Mouse (Mus musculus): ENCODE data around the gene Wrb.

The Wrb gene

DNA sequence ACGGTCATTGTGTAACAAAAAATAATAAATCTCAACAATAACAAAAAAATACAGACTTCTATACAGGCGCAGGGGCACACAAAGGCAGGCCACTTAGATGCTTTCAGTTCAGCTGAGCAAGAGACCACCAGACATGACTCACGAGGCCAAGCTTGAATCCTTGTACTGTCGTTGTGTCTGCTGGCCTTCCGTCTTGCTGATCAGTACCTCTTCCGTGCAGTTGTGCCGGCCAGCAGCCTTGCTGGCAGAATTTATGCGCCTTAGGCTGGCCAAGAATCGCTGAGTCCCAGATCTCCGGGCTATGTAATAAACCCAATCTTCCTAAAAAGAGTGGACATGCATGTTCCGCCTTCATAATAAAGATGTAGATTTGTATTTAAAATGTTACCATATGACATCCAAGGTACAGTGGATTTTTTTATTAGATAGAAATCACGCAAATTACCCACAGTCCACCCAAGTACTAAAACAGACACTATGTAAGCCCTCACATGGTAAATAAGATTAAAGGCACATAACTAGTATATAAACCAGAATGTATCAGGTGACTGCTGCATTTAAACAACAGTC is 13.4 kb downstream of the Wrb start:
- DNase-seq (ENCODE audit: low spot score in 2 of 2) = no peak

DNA sequence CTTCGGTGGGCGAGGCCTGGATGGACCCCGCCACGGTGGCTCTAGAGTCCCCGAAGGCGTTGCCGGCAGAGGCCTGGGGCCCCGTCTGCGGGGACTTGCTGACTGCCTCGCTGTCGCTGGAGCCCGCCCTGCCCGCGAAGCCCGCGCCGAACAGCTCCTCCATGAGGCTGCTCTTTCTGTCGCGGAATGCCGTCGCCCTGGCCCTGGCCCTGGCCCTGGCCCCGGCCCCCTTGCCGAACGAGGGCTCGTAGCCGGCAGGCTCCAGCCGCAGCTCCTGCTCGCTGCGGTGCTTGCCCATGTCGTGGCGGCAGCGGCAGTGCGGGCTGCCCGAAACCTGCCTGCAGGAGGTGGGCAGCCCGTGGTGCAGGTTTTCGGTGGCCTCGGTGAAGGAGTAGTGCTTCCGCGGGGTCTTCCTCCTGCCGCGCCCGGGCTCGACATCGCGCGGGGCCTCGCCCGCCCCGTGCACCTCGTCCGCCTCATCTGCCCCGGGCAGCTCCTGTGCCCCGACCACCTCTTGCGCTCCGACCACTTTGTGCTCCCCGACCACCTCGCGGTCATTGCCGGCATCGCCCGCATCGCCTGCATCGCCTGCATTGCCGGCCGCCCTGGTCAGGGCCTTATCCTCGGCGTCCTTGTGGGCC is 14.0 kb downstream of the Wrb start:
- DNase-seq (ENCODE audit: low spot score in 2 of 2) = peak; percentile 69 to 82

DNA sequence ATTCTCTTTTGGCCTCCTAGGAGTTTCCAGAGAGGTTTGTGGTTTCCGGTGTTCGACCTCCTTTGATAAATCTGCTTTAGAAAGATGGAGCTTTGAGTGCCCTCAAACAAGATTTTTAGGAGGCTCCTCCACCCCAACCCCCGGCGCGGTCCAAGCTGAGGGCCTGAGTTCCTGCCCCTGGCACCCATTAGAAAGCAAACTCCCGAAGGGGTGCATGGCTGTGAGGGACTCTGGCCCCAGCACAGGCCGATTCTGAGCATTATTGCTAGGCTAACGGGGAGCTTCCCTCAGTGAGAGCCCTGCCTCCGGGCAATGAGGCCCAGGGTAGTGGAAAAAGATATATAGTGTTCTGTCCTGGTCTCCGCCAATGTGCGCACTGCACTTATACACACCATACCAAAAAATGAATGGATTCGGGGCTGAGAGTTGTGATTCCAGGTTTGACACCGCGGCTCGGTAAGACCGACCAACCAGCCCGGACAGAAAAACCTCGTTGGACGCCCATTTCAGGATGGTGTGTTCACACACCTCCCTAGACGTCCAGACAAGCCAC is 14.7 kb downstream of the Wrb start:
- no peak for DNase-seq (ENCODE audit: low spot score in 2 of 2)

DNA sequence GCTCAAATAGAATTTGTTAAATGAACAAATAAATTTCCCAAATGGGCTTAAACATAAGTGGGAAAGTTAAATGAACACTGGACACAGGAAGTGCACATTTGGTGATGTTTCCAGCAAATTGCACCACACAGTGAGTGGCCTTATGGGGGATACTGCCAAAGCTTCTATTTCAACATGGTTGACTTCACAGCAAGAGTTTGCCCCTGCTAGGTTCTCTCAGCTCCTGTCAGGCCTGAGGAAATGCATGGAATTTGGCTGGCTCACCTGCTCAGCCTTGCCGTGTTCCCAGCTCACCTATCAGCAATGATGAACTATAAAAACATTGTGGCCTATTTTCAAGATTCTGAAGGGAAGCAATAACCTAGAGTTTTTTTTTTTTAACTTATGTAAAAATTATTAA is 15.7 kb downstream of the Wrb start:
- DNase-seq (ENCODE audit: low spot score in 2 of 2) = no peak

DNA sequence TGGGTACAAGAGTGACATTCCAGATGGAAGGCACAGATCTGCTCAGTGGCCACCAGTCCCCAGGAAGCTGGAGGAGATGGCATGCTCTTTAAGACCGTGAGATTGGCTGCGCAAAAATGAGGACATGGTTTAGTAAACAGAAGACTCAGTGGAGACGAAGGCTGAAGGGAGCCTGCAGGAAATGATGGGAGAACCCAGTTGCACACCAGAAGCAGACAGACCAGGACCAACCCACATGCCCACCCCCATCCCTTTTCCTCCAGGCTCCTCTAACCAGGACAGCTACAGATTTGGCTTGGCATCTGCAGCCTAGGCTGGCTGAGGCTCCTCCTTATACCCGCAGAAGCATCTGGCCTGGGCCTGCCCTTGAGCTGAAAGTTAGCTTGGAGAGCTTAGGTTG is 16.1 kb downstream of the Wrb start:
- DNase-seq (ENCODE audit: low spot score in 2 of 2) = no peak

DNA sequence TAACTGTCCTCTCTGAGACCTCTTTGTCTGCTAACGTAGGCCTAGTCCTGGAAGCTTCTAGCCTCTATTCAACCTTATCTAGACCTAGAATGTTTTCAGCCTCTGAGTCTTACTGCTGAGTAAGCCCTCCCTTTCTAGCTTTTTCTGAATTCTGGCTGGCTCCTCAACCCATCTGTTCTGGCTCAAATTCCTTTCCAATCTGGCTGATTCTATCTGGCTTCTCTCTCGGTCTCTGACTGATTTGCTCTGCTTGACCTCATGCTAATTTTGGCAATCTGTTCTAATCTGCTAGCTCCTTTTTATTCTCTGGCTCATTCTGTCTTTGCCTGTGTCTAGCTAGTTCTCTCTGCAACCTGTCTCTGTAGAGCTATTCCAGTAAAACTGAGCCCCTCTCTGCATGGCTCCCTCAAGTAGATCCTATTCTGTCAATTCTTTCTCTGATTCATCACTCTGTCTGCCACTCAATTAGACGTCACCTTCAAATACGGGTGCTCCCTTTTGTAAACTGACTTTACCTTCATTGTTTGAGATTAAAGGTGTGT is 20.6 kb downstream of the Wrb start:
- no peak for DNase-seq (ENCODE audit: low spot score in 2 of 2)

DNA sequence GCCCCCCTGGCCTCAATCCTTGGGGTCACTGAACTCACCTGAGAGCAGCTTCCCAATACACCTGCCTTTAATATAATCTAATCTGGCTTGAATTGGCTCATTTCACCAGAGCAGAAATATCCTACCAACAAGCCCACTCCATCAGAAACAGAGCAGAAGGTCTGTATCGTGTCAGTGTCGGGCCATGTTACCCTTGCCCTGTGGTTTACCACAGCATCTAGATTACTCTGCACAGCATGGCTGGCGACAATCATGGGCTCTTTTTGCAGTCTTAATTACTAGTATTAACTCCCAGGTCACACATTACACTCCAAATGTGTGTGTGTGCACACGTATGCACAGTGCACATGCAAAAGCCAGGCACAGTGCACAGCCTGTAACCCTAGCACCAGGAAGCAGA is 23.6 kb downstream of the Wrb start:
- DNase-seq (ENCODE audit: low spot score in 2 of 2) = no peak

DNA sequence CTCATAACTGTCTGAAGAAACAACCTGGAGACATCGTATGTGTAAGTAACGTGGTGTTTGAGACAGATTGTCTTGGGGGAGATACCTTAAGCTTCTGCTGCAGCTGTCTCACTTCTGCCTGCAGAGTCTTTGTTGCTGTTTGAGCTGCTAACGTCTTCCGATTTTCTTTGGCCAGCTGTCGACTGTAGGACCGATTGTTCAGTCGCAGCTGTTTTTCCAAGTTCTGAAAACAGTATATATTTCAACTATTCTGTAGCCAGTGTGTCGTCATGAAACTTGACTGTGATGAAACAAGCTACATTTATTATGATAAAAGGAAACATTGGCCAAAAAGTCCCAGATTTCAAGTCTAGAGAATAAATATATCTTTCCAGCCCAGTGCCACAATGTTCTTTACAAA is 28.4 kb downstream of the Wrb start:
- no peak for DNase-seq (ENCODE audit: low spot score in 2 of 2)

DNA sequence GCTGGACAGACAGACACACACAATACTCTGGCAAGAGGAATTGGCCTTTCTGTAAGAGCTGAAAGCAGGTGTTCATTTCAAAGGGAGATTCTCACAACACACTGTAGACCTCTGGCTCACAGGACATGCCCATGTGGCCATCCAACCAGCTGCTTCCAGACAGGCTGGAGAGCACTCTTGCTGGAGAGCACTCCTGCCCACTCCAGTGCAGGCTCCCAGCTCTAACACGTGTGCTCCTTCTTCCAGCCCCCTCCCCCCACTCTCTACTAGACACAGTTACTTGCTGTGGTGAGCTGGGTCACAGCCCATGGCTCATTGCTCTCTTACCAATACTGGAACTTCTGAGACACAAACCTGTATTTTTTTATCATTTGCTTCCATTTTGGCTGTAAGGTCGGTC is 30.2 kb downstream of the Wrb start:
- DNase-seq (ENCODE audit: low spot score in 2 of 2) = no peak

DNA sequence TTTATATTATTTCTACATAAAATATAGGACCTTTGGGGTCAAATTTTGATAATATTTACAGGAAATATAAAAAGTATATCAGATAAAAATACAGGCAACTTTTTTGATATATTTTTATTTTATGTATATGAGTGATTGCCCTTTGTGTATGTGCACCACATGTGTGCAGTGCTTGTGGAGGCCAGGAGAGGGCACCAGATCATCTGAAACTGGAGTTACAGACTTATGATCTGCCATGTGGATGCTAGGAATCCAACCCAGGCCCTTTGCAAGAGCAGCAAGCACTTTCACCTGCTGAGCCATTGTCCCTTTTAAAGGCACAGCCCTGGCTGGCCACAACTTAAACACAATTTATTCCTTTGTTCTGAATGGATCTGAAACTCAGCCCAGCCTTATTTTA is 33.9 kb downstream of the Wrb start:
- DNase-seq (ENCODE audit: low spot score in 2 of 2) = no peak

DNA sequence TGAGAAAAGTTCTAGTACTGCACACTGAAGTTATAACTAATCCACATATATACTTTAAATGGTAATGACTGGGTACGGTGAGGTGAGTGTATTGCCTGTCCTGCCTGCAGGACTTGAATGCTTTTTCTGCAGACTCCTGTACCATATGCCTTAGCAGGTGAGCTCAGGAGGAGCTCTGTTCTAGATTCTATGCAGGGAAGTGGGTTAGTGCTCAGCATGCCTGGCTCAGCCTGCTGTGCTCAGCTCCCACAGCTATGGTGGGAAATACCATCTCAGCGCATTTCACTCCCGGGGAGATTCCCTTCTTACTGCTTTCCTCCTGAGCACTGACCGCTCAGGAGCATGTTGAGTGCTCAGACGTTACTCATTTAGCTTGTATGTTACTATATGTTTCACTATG is 42.4 kb downstream of the Wrb start:
- no peak for DNase-seq (ENCODE audit: low spot score in 2 of 2)

DNA sequence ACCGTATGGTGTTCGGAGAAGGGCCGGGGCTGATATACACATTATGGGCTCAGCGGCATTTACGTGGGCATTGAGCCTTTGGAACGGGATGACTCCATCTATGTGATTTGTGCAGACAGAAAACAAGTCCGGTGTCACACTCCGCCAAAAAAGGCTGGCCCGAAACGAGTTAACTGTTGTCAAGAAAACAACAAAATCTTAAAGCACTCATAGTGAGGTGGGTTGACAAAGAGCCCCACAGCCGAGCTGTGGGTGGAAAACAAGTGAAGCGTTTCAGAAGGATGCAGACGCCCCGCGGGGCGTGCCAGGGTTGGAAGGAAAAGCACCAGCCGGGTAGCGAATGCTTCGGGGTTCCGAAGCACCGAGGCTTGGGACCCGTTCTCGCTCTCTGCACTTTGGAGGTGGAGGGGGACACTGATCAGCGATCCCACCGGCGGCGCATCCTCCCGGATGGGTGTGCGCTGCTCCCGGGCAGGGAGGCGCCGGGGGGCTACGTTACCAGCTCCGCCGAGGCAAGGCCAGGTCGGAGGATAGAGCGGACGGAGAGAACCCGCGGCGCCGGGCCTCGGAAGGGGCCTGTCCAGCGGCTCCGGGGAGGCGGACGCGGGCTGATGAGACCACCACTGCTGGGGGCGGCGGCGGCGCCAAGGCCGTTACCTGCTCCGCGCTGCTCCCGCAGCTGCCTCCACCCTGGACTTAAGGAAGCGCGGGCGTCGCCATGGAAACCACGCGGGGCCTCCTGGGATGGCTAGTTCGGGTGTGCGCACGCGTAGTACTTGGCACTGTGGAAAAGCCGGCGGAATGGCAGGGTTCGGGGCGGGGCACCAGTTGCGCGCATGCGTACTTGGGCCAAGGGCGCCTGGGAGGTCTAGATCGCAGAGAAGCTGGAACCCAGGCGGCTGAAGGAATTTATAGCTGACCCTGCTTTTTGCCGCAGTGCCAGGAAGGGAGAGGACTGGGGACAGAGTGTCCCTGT is 46.6 kb downstream of the Wrb start, which contains the start of gene Lca5l:
Gene Lca5l, minus strand, starts transcription at position 741 of the 976 bp plus-strand sequence.
- DNase-seq (ENCODE audit: low spot score in 2 of 2) = peak; percentile 99 to 100

DNA sequence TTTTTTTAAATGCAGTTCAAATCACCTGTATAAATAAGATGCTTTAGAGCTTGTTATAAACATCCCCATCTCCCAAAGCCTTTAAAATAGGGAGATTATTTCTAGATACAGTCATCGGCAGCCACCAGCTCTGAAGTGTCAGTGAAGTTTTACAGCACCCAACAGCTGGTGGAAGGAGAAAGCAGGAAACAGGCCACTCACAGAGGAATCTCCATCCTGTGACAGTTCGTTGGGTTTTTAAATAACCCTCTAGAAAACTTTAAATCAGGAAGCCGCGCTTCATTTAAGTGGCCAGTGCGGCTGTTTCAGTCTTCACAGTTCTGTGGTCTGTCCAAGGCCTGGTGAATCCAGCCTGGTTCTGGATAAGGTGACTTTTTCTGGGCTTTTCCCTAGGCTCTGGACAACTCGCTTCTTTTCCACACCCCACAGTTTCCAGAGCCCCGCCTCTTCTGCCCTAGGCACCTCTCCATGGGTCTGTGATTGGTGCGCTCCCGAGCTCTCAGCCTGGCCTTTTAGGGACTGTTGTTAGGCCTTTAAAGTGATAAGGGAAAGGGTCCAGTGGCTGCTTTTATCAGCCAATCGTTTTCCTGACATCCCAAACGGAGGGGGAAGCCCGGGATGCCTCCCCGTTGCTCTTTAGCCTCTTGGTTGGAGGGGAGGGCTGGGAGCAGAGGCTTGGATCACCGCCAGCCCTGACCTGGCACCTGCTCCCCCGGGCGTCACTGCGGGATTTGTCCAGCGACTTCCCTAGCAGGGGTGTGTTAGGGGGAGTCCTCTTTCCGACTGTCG is 54.9 kb downstream of the Wrb start, which contains the start of gene Sh3bgr:
Gene Sh3bgr, plus strand, starts transcription at position 538 of the 789 bp plus-strand sequence.
- peak; percentile 61 to 70 for DNase-seq (ENCODE audit: low spot score in 2 of 2)

DNA sequence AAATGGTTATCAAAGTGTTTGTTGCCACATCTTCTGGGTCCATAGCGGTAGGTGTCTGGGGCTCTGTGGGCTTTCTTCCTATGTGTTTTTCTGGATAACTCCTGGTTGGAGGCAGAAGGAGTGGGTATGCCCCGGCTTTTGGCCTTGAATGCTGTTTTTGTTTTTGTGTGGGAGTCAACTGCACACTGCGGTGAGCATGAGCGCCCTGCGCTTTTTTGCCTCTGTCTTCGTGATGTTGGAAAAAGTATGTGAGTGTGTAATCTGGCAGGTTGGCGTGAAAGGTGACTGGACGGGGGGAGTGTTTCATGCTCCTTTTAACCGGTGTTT is 55.5 kb downstream of the Wrb start:
- DNase-seq (ENCODE audit: low spot score in 2 of 2) = no peak

DNA sequence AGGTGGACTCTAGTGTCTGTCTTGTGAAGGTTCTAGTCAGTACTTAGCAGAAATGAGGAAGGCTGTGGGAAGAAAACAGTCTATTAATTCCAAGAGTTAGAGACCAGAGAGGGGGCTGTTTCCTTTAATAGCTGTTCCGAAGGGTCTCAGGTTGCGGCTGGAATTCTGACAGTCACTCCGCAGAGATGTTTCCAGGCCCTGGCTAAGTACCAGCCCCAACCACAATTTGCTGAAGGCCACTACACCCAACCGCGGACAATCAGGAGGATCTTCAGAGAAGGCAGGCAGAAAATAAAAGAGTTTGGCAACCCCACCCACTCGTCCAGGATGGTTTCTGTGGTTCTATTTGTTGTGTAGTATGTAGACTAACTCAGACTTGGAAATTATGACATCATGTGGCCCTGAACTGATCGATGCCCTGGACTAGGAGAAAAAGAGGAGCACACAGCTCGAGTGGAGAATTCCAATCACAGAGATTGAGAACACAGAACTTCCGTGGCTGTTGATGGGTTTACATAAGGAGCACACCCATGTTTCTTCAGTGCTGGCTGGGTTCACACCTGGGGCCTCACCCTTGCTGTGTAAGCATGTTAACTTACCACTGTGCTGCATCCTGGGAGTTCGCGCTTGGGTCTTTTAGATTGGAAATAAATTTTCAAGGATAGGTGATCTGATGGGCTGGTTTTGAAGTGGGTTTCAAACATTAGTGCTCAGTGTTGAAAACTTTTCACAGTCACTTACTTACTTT is 56.5 kb downstream of the Wrb start:
- no peak for DNase-seq (ENCODE audit: low spot score in 2 of 2)

All from urinary bladder, postnatal 4 days (tissue).